Mouse (Mus musculus) right cerebral cortex, postnatal 25 days (tissue): ENCODE measurements around the gene Mex3b.

Experiments used
- DNase-seq: peaks from one replicate; pipeline ENCODE4 v3.0.0; 2022

Mex3b gene

GRCm38 (mm10) chr7:82867271-82868121 is at the start of gene Mex3b:
Mex3b (plus strand) TSS chr7:82867333.
- peak; percentile 79 for DNase-seq

GRCm38 (mm10) chr7:82819541-82819940 is 47.6 kb upstream of the Mex3b start:
- no peak for DNase-seq

- no peak for DNase-seq
Observed at GRCm38 (mm10) chr7:82820661-82821060, 46.5 kb upstream of the Mex3b start.

- DNase-seq = no peak
Observed at GRCm38 (mm10) chr7:82821501-82821900, 45.6 kb upstream of the Mex3b start.

- no peak for DNase-seq
Observed at GRCm38 (mm10) chr7:82822528-82822927, 44.6 kb upstream of the Mex3b start.

- DNase-seq = no peak
Observed at GRCm38 (mm10) chr7:82828193-82828592, 38.9 kb upstream of the Mex3b start.

GRCm38 (mm10) chr7:82829516-82829915 is 37.6 kb upstream of the Mex3b start:
- DNase-seq = no peak

- DNase-seq = no peak
Observed at GRCm38 (mm10) chr7:82834471-82834870, 32.7 kb upstream of the Mex3b start.

- no peak for DNase-seq
Observed at GRCm38 (mm10) chr7:82838414-82838813, 28.7 kb upstream of the Mex3b start.

- no peak for DNase-seq
Observed at GRCm38 (mm10) chr7:82838965-82839675, 28.0 kb upstream of the Mex3b start.

- no peak for DNase-seq
Observed at GRCm38 (mm10) chr7:82842222-82842920, 24.8 kb upstream of the Mex3b start.

GRCm38 (mm10) chr7:82850756-82851155 is 16.4 kb upstream of the Mex3b start:
- no peak for DNase-seq

GRCm38 (mm10) chr7:82851670-82852069 is 15.5 kb upstream of the Mex3b start:
- no peak for DNase-seq

- DNase-seq = no peak
Observed at GRCm38 (mm10) chr7:82854195-82854766, 12.9 kb upstream of the Mex3b start.

- no peak for DNase-seq
Observed at GRCm38 (mm10) chr7:82858611-82859010, 8.5 kb upstream of the Mex3b start.

- DNase-seq = no peak
Observed at GRCm38 (mm10) chr7:82860626-82861025, 6.5 kb upstream of the Mex3b start.

GRCm38 (mm10) chr7:82863341-82863740 is 3.8 kb upstream of the Mex3b start:
- DNase-seq = no peak

GRCm38 (mm10) chr7:82864260-82864990 is 2.7 kb upstream of the Mex3b start:
- no peak for DNase-seq

GRCm38 (mm10) chr7:82864991-82865771 is 2.0 kb upstream of the Mex3b start:
- no peak for DNase-seq

- peak; percentile 100 for DNase-seq
Observed at GRCm38 (mm10) chr7:82865834-82866485, 1.2 kb upstream of the Mex3b start.
